32 mouse cellular contexts compared by ENCODE assay signal in the genomic region with DNA sequence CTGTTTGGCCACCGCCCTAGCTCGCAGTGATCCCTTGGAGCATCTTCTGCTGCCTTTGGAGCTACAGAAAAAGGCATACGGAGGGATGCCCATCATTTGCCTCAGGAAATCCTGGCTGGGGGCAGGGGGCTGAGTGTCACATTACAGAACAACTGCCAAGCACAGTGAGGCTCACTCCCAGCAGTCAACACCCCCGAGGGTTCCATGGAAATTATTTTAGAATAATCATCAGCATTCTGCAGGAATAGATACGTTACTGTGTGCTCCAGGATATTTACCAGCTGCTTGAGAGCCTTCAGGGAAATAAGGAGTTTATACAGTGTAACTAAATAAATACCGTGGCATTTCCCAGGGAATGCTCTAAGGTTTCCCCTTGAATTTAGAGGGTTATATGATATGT. TPM values are rescaled to one million over a fixed set of nuclear protein-coding genes. Genes with fewer than 3 reads are reported as not detected.
A peak's percentile ranks its signal among the peaks of the same experiment; 100 is the strongest.
DNase-seq lines count a peak whose midpoint lies in the region; ATAC-seq and TF ChIP-seq lines count a peak whose summit lies in the region.
"Had no signal": no experiment of that assay in that cellular context is flagged by ENCODE, and none has a peak within 500 bp of the region (broad histone marks: within the 10 kb centered on the region; RNA-seq: fewer than 3 reads in every experiment).

No protein-coding gene starts in this region.

- no peaks in the 10 kb centered on the region for H3K9me3 ChIP-seq in lung, embryonic 15.5 days
- H3K9me3 ChIP-seq in limb, embryonic 13.5 days: no peaks in the 10 kb centered on the region
- H3K9me3 ChIP-seq: embryonic facial prominence, embryonic 13.5 days; forebrain, embryonic 12.5 days; G1E; hindbrain, embryonic 13.5 days had no signal

- H3K27me3 ChIP-seq in lung, embryonic 15.5 days: peaks cover 8% of the 10 kb centered on the region; the same call in 1 of the 2 replicates
- 0 out of 2 replicates have a peak, but pooled peaks cover 3% of the 10 kb centered on the region for H3K27me3 ChIP-seq in limb, embryonic 13.5 days
- H3K27me3 ChIP-seq: embryonic facial prominence, embryonic 13.5 days; hindbrain, embryonic 13.5 days had no signal

- no peak overlapping the region for H3K4me3 ChIP-seq in lung, embryonic 15.5 days
- H3K4me3 ChIP-seq in limb, embryonic 13.5 days: no peak overlapping the region
- H3K4me3 ChIP-seq: embryonic facial prominence, embryonic 13.5 days; forebrain, embryonic 12.5 days; hindbrain, embryonic 13.5 days; left cerebral cortex, adult 2 months had no signal

- WGBS in lung, embryonic 15.5 days: 37% methylated on average over 6 of the region's 6 CpGs
- 36% methylated on average over 6 of the region's 6 CpGs for WGBS in limb, embryonic 13.5 days

- H3K27ac ChIP-seq in lung, embryonic 15.5 days: no peak overlapping the region
- no peak overlapping the region for H3K27ac ChIP-seq in limb, embryonic 13.5 days
- H3K27ac ChIP-seq: embryonic facial prominence, embryonic 13.5 days; forebrain, embryonic 12.5 days; hindbrain, embryonic 13.5 days; left cerebral cortex, adult 2 months; liver, embryonic 14.5 days had no signal

- H3K4me1 ChIP-seq in lung, embryonic 15.5 days: 0 out of 2 replicates have a peak, but pooled peaks cover 3% of the 10 kb centered on the region
- H3K4me1 ChIP-seq in limb, embryonic 13.5 days: peaks cover 23% of the 10 kb centered on the region

- DNase-seq in heart, adult 11 months: peak; percentile 69
- no peak for DNase-seq in heart, adult 18-20 months
- DNase-seq in lung, postnatal 10 days: no peak
- DNase-seq in brain, embryonic 14.5 days (ENCODE audit: low read depth): peak; percentile 18
- no peak for DNase-seq in right cerebral cortex, postnatal 4 days
- DNase-seq: adrenal gland, adult 8-10 months; cerebellum, adult 8-10 months; cerebellum, postnatal 25 days; gastrocnemius, postnatal 10 days; heart, postnatal 36 days; kidney, adult 9 months; kidney, postnatal 25 days; liver; retina, postnatal 1 day; right cerebral cortex, postnatal 14 days; thymus, postnatal 25 days had no signal

- H3K9ac ChIP-seq in lung, embryonic 15.5 days: no peak overlapping the region
- H3K9ac ChIP-seq in limb, embryonic 13.5 days: no peak overlapping the region
- H3K9ac ChIP-seq: embryonic facial prominence, embryonic 13.5 days; forebrain, embryonic 12.5 days; hindbrain, embryonic 13.5 days; liver, embryonic 14.5 days had no signal

- no peak overlapping the region for H3K4me2 ChIP-seq in lung, embryonic 15.5 days
- H3K4me2 ChIP-seq in limb, embryonic 13.5 days (replicated peaks): no peak overlapping the region
- H3K4me2 ChIP-seq: embryonic facial prominence, embryonic 13.5 days; forebrain, embryonic 12.5 days; heart, embryonic 11.5 days; hindbrain, embryonic 13.5 days; midbrain, embryonic 11.5 days had no signal

- no peak for TF ChIP-seq POLR2A in brain, embryonic 14.5 days (IDR thresholded peaks at IDR 0.05; ENCODE audit: borderline replicate concordance, extremely low read depth, insufficient read depth, insufficient read length, poor library complexity, severe bottlenecking)

- no peak for TF ChIP-seq CTCF in brain, embryonic 14.5 days (IDR thresholded peaks at IDR 0.05; ENCODE audit: borderline replicate concordance, extremely low read depth, insufficient read depth, insufficient read length)

- ATAC-seq in lung, embryonic 15.5 days (ENCODE audit: borderline replicate concordance, extremely low read depth, low FRiP score, low TSS enrichment): peak; percentile 57; the same call in 1 of the 2 replicates
- ATAC-seq in limb, embryonic 13.5 days (ENCODE audit: low FRiP score, low read depth): peak; percentile 42; the same call in 1 of the 2 replicates
- ATAC-seq: intestine, postnatal 0 days had no signal

- H3K36me3 ChIP-seq in lung, embryonic 15.5 days: no peaks in the 10 kb centered on the region
- no peaks in the 10 kb centered on the region for H3K36me3 ChIP-seq in limb, embryonic 13.5 days
- H3K36me3 ChIP-seq: embryonic facial prominence, embryonic 13.5 days; forebrain, embryonic 12.5 days; G1E; hindbrain, embryonic 13.5 days had no signal

RNA-seq across cellular contexts. Expression of a gene that starts 41.4 kb away (rescaled TPM):
- not detected for total RNA-seq in heart, adult 18-20 months (2021)
- polyA plus RNA-seq in lung, embryonic 15.5 days (2015; fragmentation: Nextera tagmentation; extraction: Ambion mirVana): not detected in 2 replicates
- 0.08 TPM in 1 of 2 replicates, not detected in the other for polyA plus RNA-seq in brain, embryonic 14.5 days (2012; rRNA removed)
- not detected in 2 replicates for polyA plus RNA-seq in limb, embryonic 13.5 days (2015; fragmentation: Nextera tagmentation; extraction: Ambion mirVana)
- total RNA-seq: adrenal gland, adult 8-10 months; adrenal gland, postnatal 4 days; gastrocnemius, postnatal 10 days; heart, postnatal 36 days; megakaryocyte, adult 5-6 weeks had no signal
- polyA plus RNA-seq: embryonic facial prominence, embryonic 13.5 days; forebrain, embryonic 12.5 days; G1E; gonadal fat pad, adult 2 months; heart, embryonic 16.5 days; hindbrain, embryonic 13.5 days; intestine, postnatal 0 days; liver, embryonic 14.5 days; midbrain, embryonic 11.5 days; stomach, embryonic 16.5 days had no signal

Comparison
In these comparisons a context has a peak if more than half of its experiments do, and no peak if none do; other contexts are left out.
1. DNase-seq: peak in heart, adult 11 months (single experiment) and brain, embryonic 14.5 days (single experiment); none in heart, adult 18-20 months (0 of 2), lung, postnatal 10 days (single experiment) and right cerebral cortex, postnatal 4 days (single experiment).